Mouse (Mus musculus) ovary, adult 18-20 months (tissue): ENCODE measurements around the gene Gm14399.
"Not testable (repeated sequence)": the region's sequence is repeated elsewhere in the genome, so short reads cannot be mapped to it uniquely, and the experiment has no call there.

Experiments used
- DNase-seq: peaks from one replicate; pipeline ENCODE4 v3.0.0; 2022; ENCODE audit warnings: low spot score, mixed read lengths

Gene Gm14399

GRCm38 (mm10) chr2:175141993-175142295 lies at the start of gene Gm14399:
TSS of gene Gm14399 (minus strand) at chr2:175142012.
- DNase-seq: not testable (repeated sequence)

DNA sequence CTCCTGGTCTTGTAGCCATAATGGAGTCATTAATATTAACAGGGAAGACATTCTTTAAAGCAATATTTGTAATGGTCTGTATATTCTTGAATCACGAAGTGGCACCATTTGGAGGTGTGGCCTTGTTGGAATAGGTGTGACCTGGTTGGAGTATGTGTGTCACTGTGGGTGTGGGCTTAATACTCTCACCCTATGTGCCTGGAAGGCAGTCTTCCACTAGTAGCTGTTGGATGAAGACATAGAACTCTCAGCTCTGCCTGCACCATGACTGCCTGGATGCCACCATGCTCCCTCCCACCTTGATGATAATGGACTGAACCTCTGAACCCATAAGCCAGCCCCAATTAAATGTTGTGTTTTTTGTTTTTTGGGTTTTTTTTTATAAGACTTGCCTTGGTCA lies 37.2 kb upstream of the Gm14399 start:
- not testable (repeated sequence) for DNase-seq

GRCm38 (mm10) chr2:175176312-175176711 lies 34.5 kb upstream of the Gm14399 start:
- DNase-seq: no peak

GRCm38 (mm10) chr2:175175401-175176180 lies 33.8 kb upstream of the Gm14399 start, which contains the start of gene Gm14443:
TSS of gene Gm14443 (minus strand) at chr2:175175871.
- DNase-seq: not testable (repeated sequence)

GRCm38 (mm10) chr2:175174058-175174457 lies 32.2 kb upstream of the Gm14399 start:
- not testable (repeated sequence) for DNase-seq

GRCm38 (mm10) chr2:175172906-175173595 lies 31.2 kb upstream of the Gm14399 start:
- not testable (repeated sequence) for DNase-seq

DNA sequence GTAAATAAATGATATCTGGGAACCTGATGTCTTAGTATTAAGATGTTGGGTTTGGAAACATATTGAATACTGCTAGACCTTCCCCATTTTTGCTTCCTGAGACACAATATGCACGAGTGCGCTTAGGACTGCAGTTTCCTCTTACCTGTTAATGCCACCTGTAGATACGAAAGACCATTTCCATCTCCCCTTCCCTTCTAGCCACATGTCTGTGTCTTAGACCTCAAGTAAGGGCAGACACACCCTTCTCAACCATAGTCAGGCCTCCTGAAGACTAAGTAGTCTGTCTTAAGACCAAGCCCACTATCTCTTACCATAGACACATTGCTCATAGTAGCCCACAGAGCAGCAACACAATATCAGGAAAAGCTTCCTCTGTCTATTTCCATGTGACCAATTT lies 30.3 kb upstream of the Gm14399 start:
- DNase-seq: no peak

DNA sequence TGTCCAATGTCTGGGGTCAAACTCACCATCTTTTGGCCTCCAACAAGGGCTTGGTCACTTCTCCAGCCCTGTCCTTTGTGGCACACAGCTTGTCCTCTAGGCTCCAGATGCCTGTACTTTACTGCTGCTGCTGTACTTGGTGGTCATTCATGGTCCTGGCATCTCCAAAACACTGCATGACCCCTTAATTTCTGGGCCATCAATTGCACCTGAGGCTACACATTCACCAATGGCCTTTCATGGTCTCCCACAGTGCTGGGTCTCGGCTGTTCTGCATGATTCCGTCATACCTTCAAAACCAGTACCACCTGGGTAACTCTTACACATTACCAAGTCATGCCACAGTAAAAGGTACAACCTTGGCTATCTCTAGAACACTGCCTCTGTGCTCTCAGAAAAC lies 25.1 kb upstream of the Gm14399 start:
- DNase-seq: not testable (repeated sequence)

GRCm38 (mm10) chr2:175165110-175165509 lies 23.3 kb upstream of the Gm14399 start:
- not testable (repeated sequence) for DNase-seq

DNA sequence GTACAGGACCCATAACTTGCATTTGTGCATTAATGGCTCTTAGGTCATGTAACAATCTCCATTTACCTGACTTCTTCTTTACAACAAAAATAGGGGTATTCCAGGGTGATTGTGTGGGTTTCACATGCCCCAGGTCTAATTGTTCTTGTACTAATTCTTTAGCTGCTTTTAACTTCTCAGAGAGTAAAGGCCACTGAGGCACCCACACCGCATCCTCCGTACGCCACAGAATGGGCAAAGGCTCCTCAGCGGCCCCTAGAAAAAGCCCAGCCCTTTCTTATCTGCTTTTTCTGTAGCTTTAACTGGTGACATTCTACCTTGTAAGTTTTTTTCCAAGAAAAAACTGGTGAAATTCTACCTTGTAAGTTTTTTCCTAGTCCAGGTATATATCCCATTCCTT lies 19.6 kb upstream of the Gm14399 start:
- not testable (repeated sequence) for DNase-seq

- DNase-seq: no peak
These were observed 16.8 kb upstream of the Gm14399 start for GRCm38 (mm10) chr2:175158642-175159041.

DNA sequence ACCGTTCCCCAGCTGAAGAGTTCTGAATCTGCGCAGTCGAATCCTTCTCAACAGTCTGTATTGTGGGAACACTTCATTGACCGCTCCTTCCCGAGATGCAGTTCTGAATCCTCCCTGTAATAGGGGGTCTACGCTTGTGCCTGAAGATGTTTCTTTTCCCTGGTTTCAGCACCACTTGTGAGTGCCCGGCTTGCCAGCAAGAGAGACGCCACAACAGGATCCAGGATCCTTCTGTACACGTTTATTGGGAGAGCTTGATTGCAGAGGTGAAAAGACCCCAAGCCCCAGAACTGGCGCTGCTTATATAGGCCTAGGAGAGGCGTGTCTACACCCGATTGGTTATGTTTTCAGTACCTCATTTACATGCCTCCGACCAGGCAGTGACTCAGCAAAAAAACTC lies 14.9 kb upstream of the Gm14399 start:
- no peak for DNase-seq

DNA sequence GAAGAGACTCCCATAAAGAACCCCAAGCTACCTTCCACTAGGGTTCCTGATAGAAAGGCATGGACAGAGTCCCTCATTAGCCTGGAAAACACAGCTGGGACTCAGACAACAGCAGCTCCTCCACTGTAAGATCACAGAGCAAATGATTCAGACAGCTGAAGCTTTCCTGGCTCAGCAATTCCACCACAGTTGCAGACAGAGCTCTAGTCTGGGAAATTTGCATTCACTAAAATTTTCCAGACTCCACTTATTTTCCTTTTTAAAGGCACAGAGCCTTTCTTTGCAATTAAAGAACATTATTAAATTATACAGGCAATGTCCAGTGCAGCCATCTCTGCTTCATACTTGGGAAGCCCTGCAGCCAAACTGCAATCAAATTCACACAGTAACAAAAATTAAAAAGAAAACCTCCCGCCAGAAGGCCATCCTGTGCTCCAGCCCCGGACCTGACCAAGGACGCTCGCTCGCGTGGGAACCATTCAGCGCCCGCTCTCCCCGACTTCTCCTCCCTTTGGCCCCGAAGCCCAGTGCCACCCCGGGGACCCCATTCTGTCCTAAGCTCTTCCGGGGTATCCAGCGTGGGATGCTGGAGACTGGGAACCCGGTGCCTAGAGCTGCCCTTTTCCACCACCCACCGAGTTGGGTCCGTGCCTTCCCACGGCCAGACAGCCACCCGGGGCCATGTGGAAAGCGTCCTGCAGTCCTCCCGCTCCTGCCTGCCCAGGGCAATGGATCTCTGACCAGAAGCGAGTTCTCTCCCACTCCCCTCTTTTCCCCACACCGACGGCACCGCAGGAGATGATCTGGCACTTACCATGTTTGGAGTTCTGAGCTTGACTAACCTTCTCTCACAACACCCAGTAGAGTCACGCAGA lies 457 bp downstream of the Gm14399 start:
- not testable (repeated sequence) for DNase-seq

- not testable (repeated sequence) for DNase-seq
These were observed 1.2 kb downstream of the Gm14399 start for GRCm38 (mm10) chr2:175140624-175141023.
